Mouse (Mus musculus): Measurements from ENCODE around the gene Mybpc1.

DNA sequence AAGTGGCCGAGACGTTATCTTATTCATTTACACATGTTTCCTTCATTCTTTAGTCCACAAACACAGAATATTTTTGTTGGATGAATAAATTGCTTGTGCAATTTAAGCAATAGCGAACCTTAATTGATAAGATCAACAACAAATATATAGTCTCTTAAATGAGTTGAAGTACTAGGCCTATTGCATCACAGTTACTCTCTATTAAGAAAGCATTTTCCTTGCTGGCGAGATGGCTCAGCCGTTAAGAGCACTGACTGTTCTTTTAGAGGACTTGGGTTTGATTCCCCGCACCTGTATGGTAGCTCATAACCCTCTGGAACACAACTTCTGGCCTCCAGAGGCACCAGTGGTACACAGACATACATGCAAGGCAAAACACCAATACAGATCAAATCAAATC, 47.9 kb downstream of the Mybpc1 start:
- no peak for TF ChIP-seq POLR2A (IDR thresholded peaks at IDR 0.05; ENCODE audit: borderline replicate concordance, control insufficient read depth, low read depth, low read length)
- no peak for TF ChIP-seq CTCF (IDR thresholded peaks at IDR 0.05; ENCODE audit: control insufficient read depth, insufficient read depth, low read length)

Measured in bone marrow, adult 2 months (tissue).